Mouse (Mus musculus) monocyte, adult 59 days (primary cell): ENCODE results near the gene Hcn2. TPM values are rescaled to one million over a fixed set of nuclear protein-coding genes. Genes with fewer than 3 reads are reported as not detected.

Experiments used
- total RNA-seq, 2 experiments: library from RNA; stranded (reverse); gene quantifications; one replicate each; pipeline ENCODE4 v1.2.4; 2023

Gene Hcn2
- under 1 TPM in 1 of 2 experiments, not detected in 1; 0.16 TPM for total RNA-seq

GRCm38 (mm10) chr10:79716254-79716987 is at the start of gene Hcn2:
Hcn2 (plus strand) TSS chr10:79716634.

GRCm38 (mm10) chr10:79668771-79669575 is 47.5 kb upstream of the Hcn2 start, which contains the start of gene Tpgs1:
Tpgs1 (plus strand) TSS chr10:79669369.

DNA sequence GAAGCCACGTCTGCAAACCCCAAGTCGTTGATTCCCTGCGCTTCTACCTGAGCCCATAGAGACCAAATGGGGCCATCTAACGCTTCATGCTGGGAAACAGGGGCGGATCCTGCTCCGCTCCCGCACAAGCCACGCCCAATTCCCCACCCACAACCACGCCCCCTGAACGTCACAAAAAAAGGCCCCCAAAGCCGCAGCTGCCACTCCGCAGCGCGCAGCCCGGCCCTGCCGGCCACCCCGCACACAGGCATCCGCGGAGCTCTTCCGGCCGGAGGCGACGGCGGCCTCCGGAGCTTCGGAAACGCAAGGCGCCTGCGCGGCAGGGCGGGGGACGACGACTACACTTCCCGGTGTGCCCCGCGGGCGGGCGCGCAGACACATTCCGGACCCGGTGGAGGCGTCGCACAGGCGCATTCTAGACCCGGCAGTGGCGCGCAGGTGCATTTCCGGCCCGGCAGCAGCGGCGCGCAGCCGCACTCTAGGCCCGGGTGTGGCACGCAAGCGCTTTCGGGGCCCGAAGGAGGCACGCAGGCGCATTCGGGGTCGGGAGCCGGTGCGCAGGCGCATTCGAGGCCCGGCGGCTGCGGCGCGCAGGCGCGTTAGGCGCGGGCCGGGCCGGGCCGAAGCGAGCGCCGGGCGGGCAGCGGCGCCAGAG is 34.7 kb upstream of the Hcn2 start, which contains the start of gene Cdc34:
TSS of gene Cdc34 (plus strand) at position 605 of the 655 bp plus-strand sequence.

DNA sequence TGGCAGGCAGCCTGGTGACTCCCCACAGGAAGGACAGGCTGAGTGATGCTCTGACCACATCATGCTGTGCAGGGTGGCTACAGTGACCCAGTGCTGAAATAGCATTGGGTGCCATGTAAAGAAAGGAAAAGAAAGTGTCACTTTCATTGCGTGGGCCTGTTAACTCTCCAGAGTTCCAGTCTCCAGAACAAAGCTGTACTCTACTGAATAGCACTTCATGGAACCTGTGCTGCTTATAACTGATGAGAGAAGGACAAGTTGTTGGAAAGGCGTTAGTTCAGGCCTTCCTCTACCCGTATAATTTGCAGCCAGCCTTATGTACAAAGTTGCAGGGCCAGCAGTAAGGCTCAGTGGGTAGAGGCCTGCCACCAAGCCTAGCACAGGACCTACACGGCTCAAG is 27.7 kb upstream of the Hcn2 start, which contains the start of gene Gzmm:
TSS of gene Gzmm (plus strand) at position 301 of the 400 bp plus-strand sequence.

DNA sequence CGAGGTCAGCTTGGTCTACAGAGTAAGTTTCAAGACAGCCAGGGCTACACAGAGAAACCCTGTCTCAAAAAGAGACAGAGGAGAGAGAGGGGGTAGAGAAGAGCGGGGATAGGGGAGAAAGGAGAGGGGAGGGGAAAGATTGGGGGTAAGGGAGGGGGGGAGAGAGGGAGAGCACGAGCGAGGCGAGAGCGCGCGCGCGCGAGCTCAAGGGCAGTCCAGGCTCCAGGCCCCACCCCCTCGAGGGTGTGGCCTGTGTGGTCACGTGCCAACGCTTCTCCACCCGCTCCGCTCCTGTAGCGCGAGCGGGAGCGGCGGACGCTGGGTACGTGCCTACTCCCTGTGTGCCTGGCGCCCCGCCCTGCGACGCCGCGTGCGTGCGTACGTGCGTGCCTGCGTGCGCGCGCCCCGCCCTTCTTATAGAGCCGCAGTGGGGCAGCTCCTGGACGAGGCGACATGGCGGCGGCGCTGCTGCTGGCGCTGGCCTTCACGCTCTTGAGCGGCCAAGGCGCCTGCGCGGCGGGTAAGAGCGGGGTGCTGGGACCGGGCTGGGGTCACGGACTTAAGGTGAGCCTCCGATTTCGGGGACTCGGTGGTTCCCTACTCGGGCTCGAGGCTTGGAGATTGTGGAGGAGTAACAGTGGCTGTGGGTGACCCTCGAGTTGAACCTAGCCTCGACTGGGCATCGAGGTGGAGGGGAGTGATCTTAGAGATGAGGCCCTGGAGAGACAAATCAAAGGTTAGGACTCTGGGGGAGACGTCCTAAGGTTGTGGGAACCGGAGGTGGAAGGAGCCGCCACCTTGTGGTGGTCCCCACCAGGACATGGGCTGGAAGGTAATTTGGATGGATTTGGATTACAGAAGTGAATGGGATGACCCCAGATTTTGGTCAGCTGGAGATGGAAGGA is 12.1 kb upstream of the Hcn2 start, which contains the start of gene Bsg:
TSS of gene Bsg (plus strand) at position 427 of the 905 bp plus-strand sequence.

DNA sequence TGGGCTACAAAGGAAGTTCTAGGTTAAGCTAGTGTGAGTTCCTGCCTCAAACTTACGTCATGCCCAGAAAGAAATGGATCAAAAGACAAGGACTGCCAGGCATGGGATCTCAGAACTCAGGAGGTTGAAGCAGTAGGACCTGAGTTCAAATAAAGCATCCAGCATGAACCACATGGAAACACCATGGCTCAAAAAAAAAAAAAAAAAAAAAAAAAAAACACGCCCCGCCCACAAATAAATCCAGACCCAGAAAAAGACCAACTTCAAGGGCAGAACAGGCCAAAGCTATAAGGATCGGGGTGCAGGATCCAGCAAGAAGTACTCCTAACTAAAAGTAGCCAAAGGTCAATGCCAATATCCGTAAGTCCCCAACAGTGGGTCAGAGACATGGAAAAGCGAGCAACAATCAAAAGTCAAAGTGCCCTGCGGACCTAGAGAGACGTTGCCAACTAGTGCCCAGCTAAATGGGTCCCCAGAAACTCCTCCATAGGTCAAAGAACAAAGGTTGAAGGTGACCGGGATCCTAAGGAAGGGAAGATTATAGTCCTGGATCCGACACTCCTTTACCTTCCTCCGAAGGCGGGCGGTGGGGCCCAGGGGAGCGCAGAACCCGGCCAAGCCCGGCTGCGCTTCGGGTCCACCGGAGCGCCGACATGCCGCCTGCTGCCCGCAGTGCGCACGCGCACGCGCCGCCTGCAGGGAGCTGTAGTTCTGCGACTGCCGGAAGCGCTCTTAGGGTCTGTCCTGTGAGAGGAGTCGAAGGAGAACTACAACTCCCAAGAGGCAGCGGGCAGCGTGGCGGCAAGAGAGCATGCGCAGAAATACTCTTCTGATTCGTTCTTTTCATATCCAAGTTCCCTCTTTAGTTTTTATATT is 29.7 kb downstream of the Hcn2 start, which contains the start of gene Polrmt:
TSS of gene Polrmt (minus strand) at position 684 of the 876 bp plus-strand sequence.

DNA sequence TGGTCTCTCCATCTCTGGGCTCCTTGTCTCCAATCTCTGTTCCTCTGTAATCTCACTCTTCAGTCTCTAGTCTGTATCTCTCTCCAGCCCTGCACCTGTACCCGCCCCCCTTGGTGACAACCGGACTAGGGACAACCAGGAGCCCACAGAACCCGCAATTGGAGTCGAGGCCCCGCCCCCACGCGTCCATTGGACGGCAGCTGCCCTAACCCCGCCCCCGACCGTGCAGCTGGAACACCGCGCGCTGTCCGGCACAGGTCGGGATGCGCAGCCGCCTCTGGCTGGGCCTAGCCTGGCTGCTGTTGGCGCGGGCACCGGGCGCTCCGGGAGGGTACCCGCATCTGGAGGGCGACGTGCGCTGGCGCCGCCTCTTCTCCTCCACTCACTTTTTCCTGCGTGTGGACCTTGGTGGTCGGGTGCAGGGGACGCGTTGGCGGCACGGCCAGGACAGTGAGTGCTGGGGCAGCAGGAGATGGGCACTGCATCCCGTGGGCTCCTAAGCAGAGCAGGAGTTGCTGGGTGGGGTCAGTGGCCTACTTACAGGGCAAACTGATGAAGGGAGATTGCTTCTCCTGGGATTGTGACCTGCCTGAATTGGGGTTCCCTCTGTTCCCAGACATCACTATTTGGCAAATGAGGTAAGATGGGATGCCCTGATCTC is 38.6 kb downstream of the Hcn2 start, which contains the start of gene Fgf22:
TSS of gene Fgf22 (plus strand) at position 221 of the 661 bp plus-strand sequence.

GRCm38 (mm10) chr10:79766508-79767325 is 50.3 kb downstream of the Hcn2 start, which contains the start of gene Rnf126:
Rnf126 (minus strand) TSS chr10:79766952.

DNA sequence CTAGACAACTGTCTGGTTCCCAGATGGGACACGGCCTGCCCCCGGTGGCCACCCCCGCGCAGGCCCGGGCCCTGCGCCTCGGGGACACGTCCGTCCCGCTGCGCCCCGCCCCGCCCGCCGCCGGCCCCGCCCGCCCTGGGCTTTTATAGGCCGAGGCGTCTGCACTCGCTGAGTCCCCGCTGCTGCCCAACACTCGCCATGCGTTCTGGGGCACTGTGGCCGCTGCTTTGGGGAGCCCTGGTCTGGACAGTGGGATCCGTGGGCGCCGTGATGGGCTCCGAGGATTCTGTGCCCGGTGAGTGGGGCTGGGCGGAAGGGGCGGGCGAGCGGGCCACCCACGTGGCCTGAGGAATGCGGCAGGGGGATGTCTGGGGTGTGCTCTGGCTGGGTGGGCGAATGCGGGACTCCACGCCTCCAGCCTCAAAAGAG is 60.7 kb downstream of the Hcn2 start, which contains the start of gene Fstl3:
TSS of gene Fstl3 (plus strand) at position 170 of the 429 bp plus-strand sequence.

Other genes starting within 250 kb of the Hcn2 start
- gene Vmn2r83, start 247.9 kb upstream of the Hcn2 start, total RNA-seq, result not detected
- gene Plpp2, start 182.8 kb upstream of the Hcn2 start, total RNA-seq, result 10 to 100 TPM; 11.0 to 14.6 TPM
- gene Mier2, start 161.4 kb upstream of the Hcn2 start, total RNA-seq, result 10 to 100 TPM; 22.1 to 22.8 TPM
- gene Theg, start 129.3 kb upstream of the Hcn2 start, total RNA-seq, result not detected
- not detected for gene C2cd4c, start 102.6 kb upstream of the Hcn2 start, total RNA-seq
- gene Shc2, start 78.7 kb upstream of the Hcn2 start, total RNA-seq, result not detected
- not detected for gene Odf3l2, start 70.9 kb upstream of the Hcn2 start, total RNA-seq
- not detected for gene Madcam1, start 52.1 kb upstream of the Hcn2 start, total RNA-seq
- 10 to 100 TPM; 29.6 to 35.8 TPM for gene Tpgs1, start 47.3 kb upstream of the Hcn2 start, total RNA-seq
- gene Cdc34, start 34.4 kb upstream of the Hcn2 start, total RNA-seq, result 10 to 100 TPM; 64.7 to 68.6 TPM
- gene Gzmm, start 27.6 kb upstream of the Hcn2 start, total RNA-seq, result 1 to 10 TPM; 2.3 to 2.7 TPM
- gene Bsg, start 12.1 kb upstream of the Hcn2 start, total RNA-seq, result 100 to 1,000 TPM; 153 to 156 TPM
- 10 to 100 TPM; 29.0 to 32.2 TPM for gene Polrmt, start 29.9 kb downstream of the Hcn2 start, total RNA-seq
- gene Fgf22, start 38.4 kb downstream of the Hcn2 start, total RNA-seq, result not detected
- 10 to 100 TPM; 42.3 to 43.1 TPM for gene Rnf126, start 50.3 kb downstream of the Hcn2 start, total RNA-seq
- 1 to 10 TPM; 1.2 to 2.2 TPM for gene Fstl3, start 60.6 kb downstream of the Hcn2 start, total RNA-seq
- gene Prss57, start 74.3 kb downstream of the Hcn2 start, total RNA-seq, result not detected
- 10 to 100 TPM; 70.2 to 73.6 TPM for gene Palm, start 76.9 kb downstream of the Hcn2 start, total RNA-seq
- under 1 TPM in 1 of 2 experiments, not detected in 1; 0.49 TPM for gene Misp, start 104.4 kb downstream of the Hcn2 start, total RNA-seq
- gene Ptbp1, start 137.8 kb downstream of the Hcn2 start, total RNA-seq, result 100 to 1,000 TPM; 308 to 311 TPM
- 10 to 100 TPM in 1 of 2 experiments, 1 to 10 TPM in 1; 4.9 to 13.3 TPM for gene Prtn3, start 157.8 kb downstream of the Hcn2 start, total RNA-seq
- 1 to 10 TPM; 1.5 to 5.6 TPM for gene Plppr3, start 158.0 kb downstream of the Hcn2 start, total RNA-seq
- 1 to 10 TPM; 1.4 to 1.7 TPM for gene Elane, start 169.6 kb downstream of the Hcn2 start, total RNA-seq
- gene Cfd, start 174.2 kb downstream of the Hcn2 start, total RNA-seq, result not detected
- gene Med16, start 192.3 kb downstream of the Hcn2 start, total RNA-seq, result 10 to 100 TPM; 33.8 to 45.6 TPM
- not detected for gene Gm26602, start 194.2 kb downstream of the Hcn2 start, total RNA-seq
- 1 to 10 TPM; 1.1 to 1.5 TPM for gene Kiss1r, start 200.3 kb downstream of the Hcn2 start, total RNA-seq
- gene R3hdm4, start 204.6 kb downstream of the Hcn2 start, total RNA-seq, result 100 to 1,000 TPM; 103 to 108 TPM
- 10 to 100 TPM; 72.0 to 93.0 TPM for gene Arid3a, start 210.4 kb downstream of the Hcn2 start, total RNA-seq
- 10 to 100 TPM; 14.9 to 15.3 TPM for gene Wdr18, start 243.5 kb downstream of the Hcn2 start, total RNA-seq